Mouse (Mus musculus) cerebellum, adult 2 months (tissue): Measurements from ENCODE around the gene Gpr15.

Experiments used
- CTCF ChIP-seq: fragments of 200-500 bp; IDR thresholded peaks from 2 replicates; pipeline ENCODE4 v1.5.1; 2011; ENCODE audit warnings: low read depth, mild to moderate bottlenecking, control low read depth, low read length, moderate library complexity, borderline replicate concordance; ENCODE audit not compliant: insufficient read depth
- POLR2A ChIP-seq: fragments of 200-500 bp; IDR thresholded peaks from 2 replicates; pipeline ENCODE4 v1.6.1; 2011; ENCODE audit warnings: low read length, control low read depth, borderline replicate concordance; ENCODE audit not compliant: insufficient read depth

- TF ChIP-seq POLR2A, result no peak
- no peak for TF ChIP-seq CTCF
Observed at GRCm38 (mm10) chr16:58672396-58672795, 46.5 kb downstream of the Gpr15 start.
